Mouse (Mus musculus) mature B cell (primary cell): ENCODE data around the gene Rcsd1.

Experiments
- in situ Hi-C: fragments of 300-500 bp; cut with MboI; formaldehyde crosslinking; loops from 2 replicates; pipeline ENCODE4 v1.14.3; 2019

Gene Rcsd1

GRCm38 (mm10) chr1:165709629-165710256 is at the start of gene Rcsd1:
Gene Rcsd1 (minus strand): TSS chr1:165709757.
- in situ Hi-C loops: no loop called here

DNA sequence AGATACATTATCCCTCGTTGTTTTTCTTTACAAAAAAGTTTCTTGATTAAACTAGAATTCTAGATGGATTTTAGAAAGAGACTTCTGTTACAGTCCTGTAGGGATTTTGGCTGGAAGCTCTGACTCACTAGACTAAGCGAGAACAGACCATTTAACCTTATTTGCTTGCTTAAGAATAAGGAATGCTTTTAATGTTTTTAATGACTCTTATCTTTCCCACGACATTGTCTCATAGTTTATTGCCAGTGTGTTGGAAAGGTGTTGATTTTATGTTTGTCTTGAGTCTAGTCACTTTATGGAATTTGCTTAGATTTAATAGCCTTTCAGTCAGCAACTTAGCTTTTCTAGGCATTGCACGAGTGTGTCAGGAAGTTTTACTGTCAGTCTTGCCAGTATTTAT is 45.6 kb upstream of the Rcsd1 start:
- in situ Hi-C loops: no loop called here

DNA sequence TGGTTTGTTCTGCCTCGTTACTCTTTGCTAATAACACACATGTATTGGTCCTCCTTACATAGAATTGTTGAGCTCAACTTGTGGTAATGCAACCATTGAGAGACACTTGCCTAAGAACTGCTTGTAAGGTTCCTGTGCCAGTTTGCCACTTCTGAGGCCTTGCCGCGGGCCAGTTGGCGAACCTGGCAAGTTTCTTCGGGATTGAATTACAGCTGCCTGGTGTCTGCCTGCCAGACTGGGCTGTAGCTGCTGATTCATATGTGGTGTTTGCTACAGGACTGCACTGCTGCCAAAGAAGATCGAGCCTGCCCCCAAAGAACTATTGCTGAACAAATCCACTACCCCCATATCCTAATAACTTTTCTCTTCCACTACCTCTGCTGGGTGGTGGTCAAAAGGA is 44.6 kb upstream of the Rcsd1 start:
- in situ Hi-C loops: no loop called here

- in situ Hi-C loops: no loop called here
Observed at GRCm38 (mm10) chr1:165751838-165752237, 42.3 kb upstream of the Rcsd1 start.

- in situ Hi-C loops: no loop called here
Observed at GRCm38 (mm10) chr1:165751142-165751541, 41.6 kb upstream of the Rcsd1 start.

DNA sequence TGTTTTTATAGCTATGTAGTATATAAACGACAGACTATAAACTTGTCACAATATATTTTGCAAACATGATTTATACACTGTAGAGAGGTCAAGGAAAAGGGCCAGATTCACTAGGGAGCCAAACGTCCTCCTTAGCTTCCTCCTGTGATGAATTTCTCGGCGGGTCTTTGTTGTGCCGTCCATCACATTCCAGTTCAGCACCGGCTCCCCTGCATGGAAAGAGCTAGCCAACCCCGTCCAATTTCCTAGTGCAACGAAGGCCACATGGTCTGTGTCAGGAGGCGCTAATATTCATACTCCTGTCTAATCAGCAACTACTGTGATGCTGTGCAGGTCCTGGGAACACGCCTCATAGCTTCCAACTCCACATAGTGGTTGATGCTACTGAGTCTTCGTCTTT is 38.5 kb upstream of the Rcsd1 start:
- in situ Hi-C loops: no loop called here

GRCm38 (mm10) chr1:165741989-165742388 is 32.4 kb upstream of the Rcsd1 start:
- in situ Hi-C loops: no loop called here

DNA sequence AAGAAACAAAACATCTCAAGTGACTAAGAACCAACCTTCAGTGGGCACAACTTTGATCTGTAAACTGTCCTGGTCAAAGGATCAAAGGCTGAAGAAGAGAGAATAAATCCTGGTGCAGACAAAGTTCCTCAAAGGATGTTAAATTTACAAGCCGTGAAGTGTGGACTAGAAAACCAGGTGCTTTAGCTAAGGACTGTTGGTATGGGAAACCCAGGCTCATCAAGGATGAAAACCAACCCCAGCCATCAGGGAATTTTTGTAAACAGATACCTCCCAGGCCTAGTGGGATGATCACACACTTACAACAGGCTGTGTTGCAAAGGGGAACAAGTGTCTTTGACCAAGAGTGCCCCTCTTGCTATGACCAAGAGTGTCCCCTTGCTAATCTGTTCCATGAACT is 29.4 kb upstream of the Rcsd1 start:
- in situ Hi-C loops: loop anchor here (5.0 kb wide), 1 partner anchor 72 kb away; no protein-coding TSS in a partner anchor

- in situ Hi-C loops: loop anchor here (5.0 kb wide), 1 partner anchor 71 kb away; no protein-coding TSS in a partner anchor
Observed at GRCm38 (mm10) chr1:165737867-165738266, 28.3 kb upstream of the Rcsd1 start.

GRCm38 (mm10) chr1:165737451-165737850 is 27.9 kb upstream of the Rcsd1 start:
- in situ Hi-C loops: loop anchor here (5.0 kb wide), 1 partner anchor 70 kb away; no protein-coding TSS in a partner anchor

- in situ Hi-C loops: loop anchor here (5.0 kb wide), 1 partner anchor 69 kb away; no protein-coding TSS in a partner anchor
Observed at GRCm38 (mm10) chr1:165735826-165736818, 26.6 kb upstream of the Rcsd1 start.

GRCm38 (mm10) chr1:165734840-165735239 is 25.3 kb upstream of the Rcsd1 start:
- in situ Hi-C loops: loop anchor here (5.0 kb wide), 1 partner anchor 68 kb away; no protein-coding TSS in a partner anchor

GRCm38 (mm10) chr1:165731553-165731952 is 22.0 kb upstream of the Rcsd1 start:
- in situ Hi-C loops: no loop called here

GRCm38 (mm10) chr1:165730129-165730528 is 20.6 kb upstream of the Rcsd1 start:
- in situ Hi-C loops: no loop called here

DNA sequence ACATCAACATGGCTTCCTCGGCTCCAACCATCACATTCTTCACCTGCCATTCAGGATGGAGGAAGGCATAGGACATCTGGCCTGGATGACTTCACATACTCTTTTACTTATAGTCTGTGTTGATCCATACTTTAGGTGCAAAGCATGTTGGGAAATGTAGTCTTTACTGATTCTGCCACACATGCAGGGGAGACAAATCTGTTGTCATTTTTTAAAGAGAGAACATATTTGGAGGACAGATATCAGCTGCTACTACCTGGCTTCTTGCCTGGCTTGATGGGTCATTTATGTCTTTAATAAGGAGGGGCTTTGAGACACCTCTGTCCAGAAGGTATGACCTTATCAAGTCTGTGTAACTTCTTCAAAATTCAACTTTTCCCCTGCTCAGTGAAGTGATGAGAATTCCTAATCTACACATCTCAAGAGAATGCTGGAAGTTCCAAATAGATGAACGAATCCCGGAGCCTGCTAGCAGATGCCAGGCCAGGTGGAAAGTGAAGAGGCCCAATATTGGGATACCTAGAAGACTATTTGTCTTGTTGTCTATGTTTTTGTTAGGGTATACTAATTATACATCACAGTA is 18.6 kb upstream of the Rcsd1 start:
- in situ Hi-C loops: no loop called here

GRCm38 (mm10) chr1:165726986-165727385 is 17.4 kb upstream of the Rcsd1 start:
- in situ Hi-C loops: no loop called here

- in situ Hi-C loops: no loop called here
Observed at GRCm38 (mm10) chr1:165725039-165725644, 15.6 kb upstream of the Rcsd1 start.

DNA sequence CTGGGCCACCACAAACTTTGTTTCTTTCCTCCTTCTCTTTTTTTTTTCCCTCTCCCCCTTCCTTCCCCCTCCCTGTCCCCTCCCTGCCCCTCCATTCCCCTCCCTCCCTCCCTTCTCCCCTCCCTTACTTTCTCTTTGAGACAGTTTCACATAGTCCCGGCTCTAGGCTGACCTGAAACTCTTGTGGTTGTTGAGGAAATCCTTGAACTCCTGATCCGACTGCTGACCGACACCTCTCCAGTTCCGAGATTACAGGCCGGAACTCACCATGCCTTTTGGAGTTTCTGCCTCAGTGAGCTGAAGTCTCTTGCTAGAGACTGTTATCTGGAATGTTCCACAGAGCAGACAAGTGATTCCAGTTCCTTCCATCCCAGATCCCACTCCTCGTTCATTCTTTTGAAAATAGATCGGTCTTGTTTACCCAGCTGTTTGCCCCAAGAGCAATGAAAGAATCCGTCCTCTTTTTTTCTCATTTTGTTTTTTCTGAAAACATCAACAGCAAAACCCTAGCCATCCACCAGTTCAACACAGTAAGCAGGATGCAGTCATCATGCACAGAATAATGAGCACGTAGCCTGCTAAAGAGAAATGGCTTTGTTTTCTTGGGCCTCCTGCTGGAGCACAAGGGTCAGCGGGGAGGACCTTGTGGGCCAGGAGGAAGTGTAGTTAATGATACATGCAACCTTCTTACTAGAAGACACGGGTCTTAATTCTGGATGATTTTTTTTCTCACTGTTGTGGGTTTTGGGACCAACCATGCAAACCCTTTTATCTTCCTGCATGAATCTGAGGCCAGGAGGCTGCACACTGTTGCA is 14.9 kb upstream of the Rcsd1 start:
- in situ Hi-C loops: no loop called here

- in situ Hi-C loops: no loop called here
Observed at GRCm38 (mm10) chr1:165722531-165723123, 13.1 kb upstream of the Rcsd1 start.

DNA sequence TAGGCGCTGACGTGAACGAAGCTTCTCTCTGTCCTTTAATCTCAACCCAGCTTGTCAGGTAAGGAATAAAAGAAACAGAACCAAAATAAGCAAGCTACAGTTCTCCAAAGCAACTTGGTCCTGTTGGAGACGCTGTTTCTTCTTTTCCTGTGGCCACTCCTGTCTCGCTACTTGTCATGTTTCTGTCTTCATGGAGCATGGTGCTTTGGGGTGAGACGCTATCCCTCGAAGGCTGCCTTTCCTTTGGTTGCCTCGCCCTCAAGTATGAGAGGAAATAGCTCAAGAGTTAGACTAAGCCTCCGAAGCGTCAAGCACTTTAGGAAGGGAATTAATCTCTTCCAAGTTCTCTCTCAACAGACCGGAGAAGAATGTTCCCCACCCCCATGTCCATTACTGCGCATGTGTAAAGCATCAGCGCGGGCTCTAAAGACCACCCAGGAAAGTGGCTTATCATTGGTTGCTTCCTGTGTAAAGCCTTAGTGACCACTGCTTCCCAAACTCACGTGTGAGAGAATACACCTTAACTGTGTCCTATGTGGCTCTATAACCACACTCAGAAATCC is 9.1 kb upstream of the Rcsd1 start:
- in situ Hi-C loops: no loop called here
